Mouse (Mus musculus) forebrain, embryonic 13.5 days (tissue): ENCODE measurements at regions not wholly inside any gene's neighbourhood (a gene's known extent, or its start where the extent isn't known, plus 50 kb on each side); places are given as distances from the start of the nearest gene placed in this dataset.

Experiments
- ATAC-seq: fragments of 200-750 bp; cut with Nextera tagmentation; 2 replicates; pipeline ENCODE4 v1.8.0; 2017
- H3K27ac ChIP-seq: fragments of 300-500 bp; sonication (generic); 2 replicates; pipeline ENCODE4 v1.5.1; 2015; ENCODE audit warnings: inconsistent platforms, mild to moderate bottlenecking, moderate library complexity
- H3K27me3 ChIP-seq: fragments of 300-500 bp; sonication (generic); 2 replicates; pipeline ENCODE4 v1.6.1; 2015; ENCODE audit warnings: mild to moderate bottlenecking, inconsistent platforms
- H3K36me3 ChIP-seq: fragments of 300-500 bp; sonication (generic); 2 replicates; pipeline ENCODE4 v1.6.1; 2015; ENCODE audit warnings: mild to moderate bottlenecking, inconsistent platforms; ENCODE audit not compliant: poor library complexity, severe bottlenecking
- H3K4me1 ChIP-seq: fragments of 300-500 bp; sonication (generic); 2 replicates; pipeline ENCODE4 v1.6.1; 2015; ENCODE audit warnings: inconsistent platforms
- H3K4me2 ChIP-seq: fragments of 300-500 bp; sonication (generic); 2 replicates; pipeline ENCODE4 v1.6.1; 2015; ENCODE audit warnings: inconsistent platforms, mild to moderate bottlenecking, moderate library complexity
- H3K4me3 ChIP-seq: fragments of 300-500 bp; sonication (generic); 2 replicates; pipeline ENCODE4 v1.5.1; 2015; ENCODE audit warnings: mild to moderate bottlenecking, inconsistent platforms
- H3K9ac ChIP-seq: fragments of 300-500 bp; sonication (generic); 2 replicates; pipeline ENCODE4 v1.6.1; 2015; ENCODE audit warnings: mild to moderate bottlenecking, inconsistent platforms
- H3K9me3 ChIP-seq: fragments of 300-500 bp; sonication (generic); replicated peaks from 2 replicates; pipeline ENCODE4 v1.6.1; 2016; ENCODE audit warnings: inconsistent platforms
- WGBS: fragments of 180-500 bp; shearing (Covaris S2); methylation state at CpG from one replicate; pipeline ENCODE4 v1.1.7; 2015; 5-methylcytosine and 5-hydroxymethylcytosine counted together

DNA sequence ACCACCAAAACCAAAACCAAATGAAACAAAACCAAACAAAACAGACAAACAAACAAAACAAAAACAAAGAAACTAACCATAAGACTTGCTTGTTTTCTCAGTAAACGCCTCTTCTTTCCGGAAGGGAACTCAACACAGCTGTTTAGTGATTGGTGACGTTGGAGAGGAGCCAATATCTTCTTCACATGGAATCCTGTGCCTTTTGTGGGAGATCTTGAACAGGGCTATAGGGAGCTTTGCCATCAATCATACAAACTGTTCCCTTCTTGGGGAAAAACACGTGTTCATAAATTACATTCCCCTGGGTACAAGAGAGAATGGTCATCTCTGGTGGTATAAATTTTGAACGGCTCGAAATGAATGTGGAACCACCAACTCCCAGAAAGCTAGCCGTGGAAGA, 1426.7 kb downstream of the Slc22a22 start:
- no peak overlapping the region for H3K4me2 ChIP-seq
- no peaks in the 10 kb centered on the region for H3K36me3 ChIP-seq
- H3K27me3 ChIP-seq, result no peaks in the 10 kb centered on the region
- no peak overlapping the region for H3K4me3 ChIP-seq
- no peak for ATAC-seq
- H3K9me3 ChIP-seq, result no peaks in the 10 kb centered on the region
- no peaks in the 10 kb centered on the region for H3K4me1 ChIP-seq
- no peak overlapping the region for H3K27ac ChIP-seq
- H3K9ac ChIP-seq, result no peak overlapping the region
- 75% methylated on average over 7 of the region's 7 CpGs for WGBS

GRCm38 (mm10) chr15:56047832-56048231, 1429.6 kb downstream of the Slc22a22 start:
- H3K27me3 ChIP-seq, result no peaks in the 10 kb centered on the region
- H3K27ac ChIP-seq, result no peak overlapping the region
- no peak overlapping the region for H3K4me2 ChIP-seq
- no peaks in the 10 kb centered on the region for H3K9me3 ChIP-seq
- H3K4me3 ChIP-seq, result no peak overlapping the region
- no peaks in the 10 kb centered on the region for H3K36me3 ChIP-seq
- no peak overlapping the region for H3K9ac ChIP-seq
- H3K4me1 ChIP-seq, result no peaks in the 10 kb centered on the region
- ATAC-seq, result no peak
- 81% methylated on average over 2 of the region's 2 CpGs for WGBS

DNA sequence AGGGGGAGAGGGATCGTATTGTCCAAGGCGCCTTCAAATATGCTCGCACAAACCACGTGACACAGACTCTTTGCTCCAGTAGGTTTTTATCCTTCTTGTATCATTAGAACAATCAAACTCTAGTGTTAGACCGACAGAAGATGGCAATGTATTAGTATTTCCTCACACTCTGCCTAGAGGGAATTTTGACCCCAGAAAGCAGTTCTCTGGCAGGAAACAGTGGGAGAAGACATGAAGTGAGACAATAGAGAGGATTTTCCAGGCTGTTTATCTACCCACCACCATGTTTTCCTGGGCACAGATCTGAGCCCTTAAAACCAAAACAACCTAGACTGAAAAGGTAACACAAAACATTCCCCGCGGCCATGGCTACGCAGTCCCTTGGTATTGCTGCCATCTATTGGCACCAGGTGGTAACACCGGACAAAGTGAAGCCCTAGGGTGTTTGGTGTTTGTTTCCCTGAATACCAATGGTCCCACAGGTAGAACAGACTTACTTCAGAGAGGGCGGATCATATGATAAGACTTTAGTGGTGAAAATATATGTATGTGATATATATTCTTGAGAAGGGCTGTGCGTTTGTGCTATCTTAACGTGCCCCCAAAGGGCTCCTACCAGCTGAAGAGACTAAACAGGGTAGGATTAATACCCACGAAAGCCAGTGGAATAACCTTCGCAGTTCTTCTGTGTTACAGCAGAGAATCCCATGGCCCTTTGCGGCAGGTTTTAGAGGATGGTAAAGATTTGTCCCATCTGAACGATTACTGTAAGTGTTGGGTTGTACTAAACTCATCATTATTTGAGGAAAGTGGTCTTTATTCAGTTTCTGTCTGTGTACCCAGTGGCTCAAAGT, 1430.5 kb downstream of the Slc22a22 start:
- peak overlapping the region; percentile 23 for H3K4me3 ChIP-seq
- no peaks in the 10 kb centered on the region for H3K36me3 ChIP-seq
- peak; percentile 94 for ATAC-seq
- H3K9me3 ChIP-seq, result no peaks in the 10 kb centered on the region
- no peaks in the 10 kb centered on the region for H3K27me3 ChIP-seq
- peak overlapping the region; percentile 54 for H3K4me2 ChIP-seq
- H3K4me1 ChIP-seq, result no peaks in the 10 kb centered on the region
- WGBS, result 30% methylated on average over 16 of the region's 16 CpGs
- H3K27ac ChIP-seq, result no peak overlapping the region
- no peak overlapping the region; the same call in 1 of the 2 replicates for H3K9ac ChIP-seq

DNA sequence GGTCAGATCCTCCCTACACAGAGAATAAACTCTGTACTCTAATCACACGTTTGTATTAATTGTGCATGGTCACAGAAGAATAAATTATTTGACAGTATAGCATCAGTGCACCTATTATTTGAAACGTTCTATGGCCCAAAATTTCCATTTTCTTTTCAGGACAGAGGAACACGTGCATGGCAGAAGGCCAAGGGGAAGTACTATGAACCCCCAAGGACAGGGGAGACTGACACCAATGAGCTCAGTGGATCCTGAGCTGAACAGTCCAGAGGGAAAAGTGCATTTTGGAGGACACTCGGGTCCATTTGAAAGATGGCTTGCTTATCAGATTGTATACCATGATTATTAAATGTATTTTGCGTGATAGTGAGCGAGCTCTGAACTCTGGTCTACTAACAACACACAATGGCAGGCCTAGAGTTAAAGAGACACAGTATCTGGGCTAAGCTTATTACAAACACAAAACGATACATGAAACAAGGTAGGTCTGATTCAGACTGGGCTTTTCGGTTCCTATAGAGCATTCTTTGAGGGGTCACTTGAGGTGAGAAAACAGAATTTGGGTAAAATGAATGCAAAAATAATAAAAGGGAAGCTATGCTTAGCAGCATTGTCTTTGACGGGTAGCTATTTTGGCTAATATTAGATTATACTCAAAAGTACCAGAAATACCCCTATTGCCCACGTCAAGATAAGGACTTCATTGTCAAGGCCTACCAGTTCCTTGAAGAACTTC, 1431.7 kb downstream of the Slc22a22 start:
- Histone ChIP-seq H3K27me3 (no peaks in the 10 kb centered on the region), H3K9me3 (no peaks in the 10 kb centered on the region)
- WGBS, result 82% methylated on average over 10 of the region's 10 CpGs

GRCm38 (mm10) chr15:56043282-56043681, 1434.1 kb downstream of the Slc22a22 start:
- H3K9me3 ChIP-seq, result no peaks in the 10 kb centered on the region
- no peak for ATAC-seq
- no peak overlapping the region for H3K9ac ChIP-seq
- H3K36me3 ChIP-seq, result no peaks in the 10 kb centered on the region
- no peaks in the 10 kb centered on the region for H3K27me3 ChIP-seq
- H3K4me1 ChIP-seq, result no peaks in the 10 kb centered on the region
- H3K27ac ChIP-seq, result no peak overlapping the region
- no peak overlapping the region for H3K4me2 ChIP-seq
- WGBS, result 89% methylated on average over 4 of the region's 4 CpGs
- H3K4me3 ChIP-seq, result no peak overlapping the region

More for the DNA sequence above, 1431.7 kb downstream of the Slc22a22 start:
- Histone ChIP-seq H3K4me2 (no peak overlapping the region), H3K9ac (no peak overlapping the region), H3K36me3 (no peaks in the 10 kb centered on the region), H3K4me1 (no peaks in the 10 kb centered on the region), H3K4me3 (no peak overlapping the region), H3K27ac (no peak overlapping the region)
- no peak for ATAC-seq

DNA sequence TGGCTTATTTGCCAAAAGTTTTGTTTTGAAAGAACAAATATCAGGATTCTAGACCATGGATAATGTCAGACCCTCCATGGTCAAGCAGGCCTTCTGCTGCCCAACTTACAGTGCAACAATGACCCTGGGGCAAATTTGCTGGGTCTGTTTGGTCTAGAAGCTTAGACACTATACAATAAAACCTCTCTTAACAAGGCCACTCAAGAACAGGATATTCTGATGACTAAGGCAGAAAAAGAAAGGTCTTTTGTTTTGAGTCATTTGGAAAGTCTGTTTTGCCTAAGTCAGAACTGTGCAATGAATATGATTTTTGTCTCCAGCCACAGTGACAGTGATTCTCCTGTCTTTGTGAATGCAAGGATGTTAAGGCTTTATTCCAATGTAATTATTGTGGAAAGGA, 1435.0 kb downstream of the Slc22a22 start:
- H3K27ac ChIP-seq, result no peak overlapping the region
- H3K36me3 ChIP-seq, result no peaks in the 10 kb centered on the region
- peaks cover 4% of the 10 kb centered on the region; the same call in 1 of the 2 replicates for H3K9me3 ChIP-seq
- no peak overlapping the region for H3K4me2 ChIP-seq
- no peak for ATAC-seq
- H3K4me1 ChIP-seq, result no peaks in the 10 kb centered on the region
- no peak overlapping the region for H3K9ac ChIP-seq
- H3K27me3 ChIP-seq, result no peaks in the 10 kb centered on the region
- H3K4me3 ChIP-seq, result no peak overlapping the region

DNA sequence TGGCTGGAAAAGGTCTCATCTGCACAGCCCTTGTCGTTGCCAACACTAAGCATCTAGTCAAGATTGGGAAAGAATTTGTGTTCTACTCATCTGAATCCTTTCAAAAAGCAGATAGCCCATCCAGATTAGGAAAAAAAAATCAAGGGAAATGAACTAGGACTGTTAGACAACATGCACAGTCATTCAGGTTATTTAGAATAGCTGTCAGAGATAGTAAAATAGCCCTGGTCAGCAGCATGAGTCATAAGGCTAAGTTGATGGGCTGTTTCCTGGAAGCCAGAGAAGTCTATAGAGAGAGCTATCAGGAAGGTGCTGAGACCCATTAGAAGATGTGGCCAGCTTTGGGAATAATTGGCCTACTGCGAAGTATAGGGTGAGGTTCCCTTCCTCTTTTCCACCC, 1447.4 kb downstream of the Slc22a22 start:
- Histone ChIP-seq H3K9ac (no peak overlapping the region), H3K4me1 (peaks cover 11% of the 10 kb centered on the region), H3K9me3 (peaks cover 7% of the 10 kb centered on the region; the same call in 1 of the 2 replicates), H3K4me3 (no peak overlapping the region), H3K4me2 (no peak overlapping the region), H3K36me3 (no peaks in the 10 kb centered on the region), H3K27ac (no peak overlapping the region), H3K27me3 (no peaks in the 10 kb centered on the region)
- 89% methylated on average over 2 of the region's 2 CpGs for WGBS
- ATAC-seq, result no peak

GRCm38 (mm10) chr15:56027197-56027818, 1450.1 kb downstream of the Slc22a22 start:
- 13% methylated on average over 5 of the region's 5 CpGs for WGBS
- no peak overlapping the region for H3K27ac ChIP-seq
- H3K4me1 ChIP-seq, result peaks cover 11% of the 10 kb centered on the region
- H3K4me2 ChIP-seq, result no peak overlapping the region
- no peaks in the 10 kb centered on the region for H3K9me3 ChIP-seq
- H3K36me3 ChIP-seq, result no peaks in the 10 kb centered on the region
- no peaks in the 10 kb centered on the region for H3K27me3 ChIP-seq
- ATAC-seq, result peak; percentile 55; the same call in 1 of the 2 replicates
- H3K9ac ChIP-seq, result no peak overlapping the region
- H3K4me3 ChIP-seq, result no peak overlapping the region

DNA sequence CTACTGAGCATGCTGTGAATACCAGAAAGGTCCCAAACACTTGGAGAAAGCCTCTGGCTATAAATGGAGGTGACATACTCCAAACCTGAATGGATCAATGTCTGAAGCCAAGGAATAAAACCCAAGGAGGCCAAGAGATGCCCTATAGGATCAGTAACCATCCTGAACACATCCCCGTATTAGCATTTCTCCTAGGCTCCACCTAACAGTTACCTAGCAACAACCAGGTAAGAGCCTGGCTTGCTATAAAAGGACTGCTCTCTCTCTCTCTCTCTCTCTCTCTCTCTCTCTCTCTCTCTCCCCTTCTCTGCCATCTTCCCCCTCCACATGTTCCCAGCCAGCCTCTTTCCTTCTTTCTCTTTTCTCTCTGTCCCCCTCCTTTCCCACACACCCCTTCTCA, 1452.7 kb downstream of the Slc22a22 start:
- WGBS, result 84% methylated on average over 1 of the region's 1 CpGs
- Histone ChIP-seq H3K4me2 (no peak overlapping the region), H3K27me3 (no peaks in the 10 kb centered on the region), H3K9ac (no peak overlapping the region), H3K4me1 (peaks cover 11% of the 10 kb centered on the region), H3K4me3 (no peak overlapping the region), H3K36me3 (no peaks in the 10 kb centered on the region), H3K9me3 (no peaks in the 10 kb centered on the region), H3K27ac (no peak overlapping the region)
- no peak for ATAC-seq

DNA sequence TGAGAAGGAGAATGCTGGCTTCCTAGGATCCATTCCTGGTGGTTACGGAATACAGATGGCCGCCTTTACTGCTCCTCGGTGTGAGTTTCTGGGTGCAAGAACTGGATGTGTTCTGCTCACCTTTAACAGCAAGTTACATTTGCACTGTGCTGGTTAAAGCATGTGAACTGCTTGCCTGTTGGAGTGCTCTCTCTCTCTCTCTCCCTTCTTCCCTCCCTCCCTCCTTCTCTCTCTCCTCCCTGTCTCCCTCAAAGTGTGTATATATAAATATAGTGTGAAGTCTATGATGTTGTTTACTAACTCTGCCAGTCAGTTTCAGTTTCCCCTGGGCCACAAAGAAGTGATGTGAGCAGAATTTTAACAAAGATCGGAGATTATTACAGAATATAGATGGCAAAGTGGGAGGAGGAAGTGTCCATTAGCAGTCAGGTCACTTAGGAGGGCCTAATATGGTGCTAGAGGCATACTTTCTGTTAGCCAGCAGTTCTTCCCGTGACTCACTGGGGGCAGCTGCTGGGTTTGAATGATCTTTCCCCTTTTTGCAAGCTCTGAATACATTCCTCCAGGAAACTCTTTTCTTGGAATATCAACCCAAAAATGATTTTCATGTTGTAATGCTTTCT, 1453.5 kb downstream of the Slc22a22 start:
- Histone ChIP-seq H3K36me3 (no peaks in the 10 kb centered on the region), H3K4me1 (peaks cover 11% of the 10 kb centered on the region), H3K27me3 (no peaks in the 10 kb centered on the region), H3K4me3 (no peak overlapping the region), H3K4me2 (no peak overlapping the region), H3K9ac (no peak overlapping the region), H3K27ac (no peak overlapping the region), H3K9me3 (no peaks in the 10 kb centered on the region)
- 89% methylated on average over 5 of the region's 5 CpGs for WGBS
- no peak for ATAC-seq

GRCm38 (mm10) chr15:56022315-56022714, 1455.1 kb downstream of the Slc22a22 start:
- no peaks in the 10 kb centered on the region for H3K27me3 ChIP-seq
- WGBS, result 88% methylated on average over 4 of the region's 4 CpGs
- H3K9ac ChIP-seq, result no peak overlapping the region
- ATAC-seq, result no peak
- no peaks in the 10 kb centered on the region for H3K36me3 ChIP-seq
- H3K27ac ChIP-seq, result no peak overlapping the region
- peaks cover 3% of the 10 kb centered on the region; the same call in 1 of the 2 replicates for H3K4me1 ChIP-seq
- no peak overlapping the region for H3K4me2 ChIP-seq
- H3K4me3 ChIP-seq, result no peak overlapping the region
- H3K9me3 ChIP-seq, result no peaks in the 10 kb centered on the region

- Histone ChIP-seq H3K27ac (no peak overlapping the region), H3K4me2 (no peak overlapping the region), H3K4me1 (no peaks in the 10 kb centered on the region), H3K9me3 (no peaks in the 10 kb centered on the region), H3K9ac (no peak overlapping the region), H3K36me3 (no peaks in the 10 kb centered on the region), H3K27me3 (no peaks in the 10 kb centered on the region), H3K4me3 (no peak overlapping the region)
- WGBS, result 78% methylated on average over 1 of the region's 1 CpGs
- no peak for ATAC-seq
Observed at GRCm38 (mm10) chr15:56018141-56018540, 1459.3 kb downstream of the Slc22a22 start.
